Mouse (Mus musculus) forebrain, embryonic 13.5 days (tissue): ENCODE data around the gene Capn7. TPM values are rescaled to one million over a fixed set of nuclear protein-coding genes. Genes with fewer than 3 reads are reported as not detected.

Experiments
- ATAC-seq: fragments of 200-750 bp; cut with Nextera tagmentation; 2 replicates; pipeline ENCODE4 v1.8.0; 2017
- H3K27ac ChIP-seq: fragments of 300-500 bp; sonication (generic); 2 replicates; pipeline ENCODE4 v1.5.1; 2015; ENCODE audit warnings: inconsistent platforms, mild to moderate bottlenecking, moderate library complexity
- H3K27me3 ChIP-seq: fragments of 300-500 bp; sonication (generic); 2 replicates; pipeline ENCODE4 v1.6.1; 2015; ENCODE audit warnings: mild to moderate bottlenecking, inconsistent platforms
- H3K36me3 ChIP-seq: fragments of 300-500 bp; sonication (generic); 2 replicates; pipeline ENCODE4 v1.6.1; 2015; ENCODE audit warnings: mild to moderate bottlenecking, inconsistent platforms; ENCODE audit not compliant: poor library complexity, severe bottlenecking
- H3K4me1 ChIP-seq: fragments of 300-500 bp; sonication (generic); 2 replicates; pipeline ENCODE4 v1.6.1; 2015; ENCODE audit warnings: inconsistent platforms
- H3K4me2 ChIP-seq: fragments of 300-500 bp; sonication (generic); 2 replicates; pipeline ENCODE4 v1.6.1; 2015; ENCODE audit warnings: inconsistent platforms, mild to moderate bottlenecking, moderate library complexity
- H3K4me3 ChIP-seq: fragments of 300-500 bp; sonication (generic); 2 replicates; pipeline ENCODE4 v1.5.1; 2015; ENCODE audit warnings: mild to moderate bottlenecking, inconsistent platforms
- H3K9ac ChIP-seq: fragments of 300-500 bp; sonication (generic); 2 replicates; pipeline ENCODE4 v1.6.1; 2015; ENCODE audit warnings: mild to moderate bottlenecking, inconsistent platforms
- H3K9me3 ChIP-seq: fragments of 300-500 bp; sonication (generic); replicated peaks from 2 replicates; pipeline ENCODE4 v1.6.1; 2016; ENCODE audit warnings: inconsistent platforms
- WGBS: fragments of 180-500 bp; shearing (Covaris S2); methylation state at CpG from one replicate; pipeline ENCODE4 v1.1.7; 2015; 5-methylcytosine and 5-hydroxymethylcytosine counted together
- polyA plus RNA-seq: library from polyadenylated mRNA; unstranded; fragments of >200 nt; fragmentation: Nextera tagmentation; extraction: Ambion mirVana; gene quantifications from 2 replicates; pipeline ENCODE4 v1.2.1, GENCODE M21; 2015

The Capn7 gene
- polyA plus RNA-seq, 1 experiment from 2014 or later, result 44.2 TPM

- WGBS, result 92% methylated on average over 8 of the region's 8 CpGs
- ATAC-seq, result no peak
Observed at GRCm38 (mm10) chr14:31389421-31390147, 53.1 kb downstream of the Capn7 start.

GRCm38 (mm10) chr14:31392300-31392699 is 55.9 kb downstream of the Capn7 start:
- WGBS, result 85% methylated on average over 5 of the region's 5 CpGs

More at GRCm38 (mm10) chr14:31389421-31390147, 53.1 kb downstream of the Capn7 start:
- no peaks in the 10 kb centered on the region for H3K27me3 ChIP-seq
- no peak overlapping the region for H3K4me3 ChIP-seq
- H3K36me3 ChIP-seq, result no peaks in the 10 kb centered on the region
- no peaks in the 10 kb centered on the region for H3K9me3 ChIP-seq
- 0 out of 2 replicates have a peak, but pooled peaks cover 1% of the 10 kb centered on the region for H3K4me1 ChIP-seq
- H3K9ac ChIP-seq, result no peak overlapping the region
- H3K27ac ChIP-seq, result no peak overlapping the region
- no peak overlapping the region for H3K4me2 ChIP-seq

GRCm38 (mm10) chr14:31392873-31393545 is 56.6 kb downstream of the Capn7 start:
- ATAC-seq, result no peak
- H3K27me3 ChIP-seq, result no peaks in the 10 kb centered on the region
- H3K27ac ChIP-seq, result no peak overlapping the region
- peaks cover 8% of the 10 kb centered on the region; the same call in 1 of the 2 replicates for H3K36me3 ChIP-seq
- H3K4me1 ChIP-seq, result no peaks in the 10 kb centered on the region
- WGBS, result 77% methylated on average over 8 of the region's 8 CpGs
- H3K9ac ChIP-seq, result no peak overlapping the region
- H3K4me3 ChIP-seq, result no peak overlapping the region
- no peaks in the 10 kb centered on the region; the same call in 1 of the 2 replicates for H3K9me3 ChIP-seq
- no peak overlapping the region for H3K4me2 ChIP-seq

More at GRCm38 (mm10) chr14:31392300-31392699, 55.9 kb downstream of the Capn7 start:
- Histone ChIP-seq H3K4me3 (no peak overlapping the region), H3K27ac (no peak overlapping the region), H3K36me3 (0 out of 2 replicates have a peak, but pooled peaks cover 5% of the 10 kb centered on the region), H3K9ac (no peak overlapping the region), H3K4me1 (no peaks in the 10 kb centered on the region), H3K9me3 (no peaks in the 10 kb centered on the region; the same call in 1 of the 2 replicates), H3K27me3 (no peaks in the 10 kb centered on the region), H3K4me2 (no peak overlapping the region)
- ATAC-seq, result no peak

- H3K27ac ChIP-seq, result no peak overlapping the region
- H3K27me3 ChIP-seq, result no peaks in the 10 kb centered on the region
- H3K4me2 ChIP-seq, result no peak overlapping the region
- no peaks in the 10 kb centered on the region for H3K4me1 ChIP-seq
- no peaks in the 10 kb centered on the region; the same call in 1 of the 2 replicates for H3K9me3 ChIP-seq
- whole genome bisulfite sequencing, result 81% methylated on average over 3 of the region's 3 CpGs
- no peak overlapping the region for H3K9ac ChIP-seq
- no peak overlapping the region for H3K4me3 ChIP-seq
- H3K36me3 ChIP-seq, result peaks cover 8% of the 10 kb centered on the region; the same call in 1 of the 2 replicates
- no peak for ATAC-seq
Observed at GRCm38 (mm10) chr14:31393546-31393890, 57.1 kb downstream of the Capn7 start.

GRCm38 (mm10) chr14:31393936-31394630 is 57.6 kb downstream of the Capn7 start:
- Histone ChIP-seq H3K4me2 (no peak overlapping the region), H3K36me3 (peaks cover 8% of the 10 kb centered on the region; the same call in 1 of the 2 replicates), H3K4me1 (no peaks in the 10 kb centered on the region), H3K27ac (no peak overlapping the region), H3K27me3 (no peaks in the 10 kb centered on the region), H3K9ac (no peak overlapping the region), H3K4me3 (no peak overlapping the region), H3K9me3 (no peaks in the 10 kb centered on the region; the same call in 1 of the 2 replicates)
- 86% methylated on average over 7 of the region's 7 CpGs for WGBS
- ATAC-seq, result no peak

GRCm38 (mm10) chr14:31394822-31395532 is 58.5 kb downstream of the Capn7 start:
- Histone ChIP-seq H3K9me3 (no peaks in the 10 kb centered on the region; the same call in 1 of the 2 replicates), H3K4me1 (no peaks in the 10 kb centered on the region), H3K36me3 (peaks cover 8% of the 10 kb centered on the region; the same call in 1 of the 2 replicates), H3K4me2 (no peak overlapping the region), H3K9ac (no peak overlapping the region), H3K27ac (no peak overlapping the region), H3K4me3 (no peak overlapping the region), H3K27me3 (no peaks in the 10 kb centered on the region)
- no peak for ATAC-seq
- 93% methylated on average over 9 of the region's 9 CpGs for WGBS

GRCm38 (mm10) chr14:31395629-31396199 is 59.3 kb downstream of the Capn7 start:
- H3K4me3 ChIP-seq, result no peak overlapping the region
- no peak overlapping the region for H3K9ac ChIP-seq
- H3K27me3 ChIP-seq, result no peaks in the 10 kb centered on the region
- no peaks in the 10 kb centered on the region for H3K4me1 ChIP-seq
- ATAC-seq, result no peak
- peaks cover 8% of the 10 kb centered on the region; the same call in 1 of the 2 replicates for H3K36me3 ChIP-seq
- 91% methylated on average over 7 of the region's 7 CpGs for WGBS
- H3K4me2 ChIP-seq, result no peak overlapping the region
- H3K9me3 ChIP-seq, result no peaks in the 10 kb centered on the region; the same call in 1 of the 2 replicates
- no peak overlapping the region for H3K27ac ChIP-seq

- H3K27ac ChIP-seq, result no peak overlapping the region
- peaks cover 8% of the 10 kb centered on the region; the same call in 1 of the 2 replicates for H3K36me3 ChIP-seq
- H3K9ac ChIP-seq, result no peak overlapping the region
- no peak for ATAC-seq
- H3K4me3 ChIP-seq, result no peak overlapping the region
- no peaks in the 10 kb centered on the region; the same call in 1 of the 2 replicates for H3K9me3 ChIP-seq
- H3K27me3 ChIP-seq, result no peaks in the 10 kb centered on the region
- 86% methylated on average over 2 of the region's 2 CpGs for WGBS
- no peak overlapping the region for H3K4me2 ChIP-seq
- no peaks in the 10 kb centered on the region for H3K4me1 ChIP-seq
Observed at GRCm38 (mm10) chr14:31396428-31396827, 60.0 kb downstream of the Capn7 start.

GRCm38 (mm10) chr14:31397353-31397752 is 60.9 kb downstream of the Capn7 start:
- Histone ChIP-seq H3K36me3 (peaks cover 8% of the 10 kb centered on the region; the same call in 1 of the 2 replicates), H3K9me3 (no peaks in the 10 kb centered on the region; the same call in 1 of the 2 replicates), H3K4me2 (no peak overlapping the region), H3K4me3 (no peak overlapping the region), H3K27ac (no peak overlapping the region), H3K4me1 (no peaks in the 10 kb centered on the region), H3K27me3 (no peaks in the 10 kb centered on the region), H3K9ac (no peak overlapping the region)
- ATAC-seq, result no peak
- 81% methylated on average over 12 of the region's 12 CpGs for WGBS

- Histone ChIP-seq H3K9me3 (no peaks in the 10 kb centered on the region; the same call in 1 of the 2 replicates), H3K4me2 (no peak overlapping the region), H3K27ac (no peak overlapping the region), H3K9ac (no peak overlapping the region), H3K4me3 (no peak overlapping the region), H3K27me3 (no peaks in the 10 kb centered on the region), H3K36me3 (peaks cover 8% of the 10 kb centered on the region; the same call in 1 of the 2 replicates), H3K4me1 (no peaks in the 10 kb centered on the region)
- no peak for ATAC-seq
- WGBS, result 91% methylated on average over 9 of the region's 9 CpGs
Observed at GRCm38 (mm10) chr14:31397791-31398595, 61.6 kb downstream of the Capn7 start.
